Mouse (Mus musculus) lung, embryonic 16.5 days (tissue): ENCODE results near the gene Smim20. TPM values are rescaled to one million over a fixed set of nuclear protein-coding genes. Genes with fewer than 3 reads are reported as not detected.

Source experiments
- ATAC-seq: fragments of 200-750 bp; cut with Nextera tagmentation; 2 replicates; pipeline ENCODE4 v1.8.0; 2017; ENCODE audit warnings: low read depth, mild to moderate bottlenecking, moderate library complexity
- H3K27ac ChIP-seq: fragments of 300-500 bp; sonication (generic); 2 replicates; pipeline ENCODE4 v1.5.1; 2014; ENCODE audit warnings: mild to moderate bottlenecking, control low read depth, low read length
- H3K27me3 ChIP-seq: fragments of 300-500 bp; sonication (generic); 2 replicates; pipeline ENCODE4 v1.6.1; 2014; ENCODE audit warnings: low read depth, low read length, mixed read lengths; ENCODE audit not compliant: control insufficient read depth, insufficient read depth
- H3K36me3 ChIP-seq: fragments of 300-500 bp; sonication (generic); 2 replicates; pipeline ENCODE4 v1.6.1; 2014; ENCODE audit warnings: low read length; ENCODE audit not compliant: control insufficient read depth, insufficient read depth
- H3K4me1 ChIP-seq: fragments of 300-500 bp; sonication (generic); replicated peaks from 2 replicates; pipeline ENCODE4 v1.6.1; 2014; ENCODE audit warnings: low read length, mixed read lengths; ENCODE audit not compliant: control insufficient read depth, insufficient read depth
- H3K4me2 ChIP-seq: fragments of 300-500 bp; sonication (generic); 2 replicates; pipeline ENCODE4 v1.6.1; 2014; ENCODE audit warnings: low read depth, low read length, control low read depth
- H3K4me3 ChIP-seq: fragments of 300-500 bp; sonication (generic); 2 replicates; pipeline ENCODE4 v1.5.1; 2014; ENCODE audit warnings: mild to moderate bottlenecking, low read length, control low read depth
- H3K9ac ChIP-seq: fragments of 300-500 bp; sonication (generic); 2 replicates; pipeline ENCODE4 v1.6.1; 2014; ENCODE audit warnings: low read length, control low read depth
- H3K9me3 ChIP-seq: fragments of 300-500 bp; sonication (generic); 2 replicates; pipeline ENCODE4 v1.6.1; 2016; ENCODE audit warnings: low read length; ENCODE audit not compliant: control insufficient read depth
- WGBS: fragments of 180-500 bp; shearing (Covaris S2); extraction: QIAGEN DNeasy Blood & Tissue Kit; methylation state at CpG from one replicate; pipeline ENCODE4 v1.1.7; 2014; 5-methylcytosine and 5-hydroxymethylcytosine counted together
- polyA plus RNA-seq: library from polyadenylated mRNA; unstranded; fragments of >200 nt; fragmentation: Nextera tagmentation; extraction: Ambion mirVana; gene quantifications from 2 replicates; pipeline ENCODE4 v1.2.1, GENCODE M21; 2015

Smim20 gene
- polyA plus RNA-seq, 1 experiment from 2014 or later: 86.5 TPM

GRCm38 (mm10) chr5:53315829-53316228 lies 48.9 kb downstream of the Smim20 start:
- H3K4me3 ChIP-seq: no peak overlapping the region
- no peak overlapping the region for H3K27ac ChIP-seq
- no peaks in the 10 kb centered on the region for H3K36me3 ChIP-seq
- no peak overlapping the region for H3K9ac ChIP-seq
- H3K27me3 ChIP-seq: no peaks in the 10 kb centered on the region
- 63% methylated on average over 2 of the region's 2 CpGs for WGBS
- ATAC-seq: no peak
- no peak overlapping the region for H3K4me2 ChIP-seq
- H3K9me3 ChIP-seq: no peaks in the 10 kb centered on the region
- no peaks in the 10 kb centered on the region for H3K4me1 ChIP-seq

- Histone ChIP-seq H3K36me3 (no peaks in the 10 kb centered on the region), H3K4me1 (no peaks in the 10 kb centered on the region), H3K27ac (no peak overlapping the region), H3K4me3 (no peak overlapping the region), H3K9me3 (no peaks in the 10 kb centered on the region), H3K27me3 (no peaks in the 10 kb centered on the region), H3K4me2 (no peak overlapping the region), H3K9ac (no peak overlapping the region)
- 61% methylated on average over 3 of the region's 3 CpGs for WGBS
- no peak for ATAC-seq
Measured at GRCm38 (mm10) chr5:53317396-53317795, 50.5 kb downstream of the Smim20 start.

GRCm38 (mm10) chr5:53317885-53318466 lies 51.1 kb downstream of the Smim20 start:
- no peaks in the 10 kb centered on the region for H3K9me3 ChIP-seq
- no peak overlapping the region for H3K4me2 ChIP-seq
- H3K4me3 ChIP-seq: no peak overlapping the region
- no peaks in the 10 kb centered on the region for H3K27me3 ChIP-seq
- no peak overlapping the region for H3K27ac ChIP-seq
- H3K36me3 ChIP-seq: no peaks in the 10 kb centered on the region
- no peak overlapping the region for H3K9ac ChIP-seq
- ATAC-seq: no peak
- 0 out of 2 replicates have a peak, but pooled peaks cover 2% of the 10 kb centered on the region for H3K4me1 ChIP-seq
- 55% methylated on average over 7 of the region's 7 CpGs for WGBS

- WGBS: 58% methylated on average over 3 of the region's 3 CpGs
- Histone ChIP-seq H3K4me1 (0 out of 2 replicates have a peak, but pooled peaks cover 2% of the 10 kb centered on the region), H3K9me3 (no peaks in the 10 kb centered on the region), H3K4me3 (no peak overlapping the region), H3K4me2 (no peak overlapping the region), H3K27me3 (no peaks in the 10 kb centered on the region; the same call in 1 of the 2 replicates), H3K9ac (no peak overlapping the region), H3K36me3 (no peaks in the 10 kb centered on the region), H3K27ac (no peak overlapping the region)
- ATAC-seq: no peak
Measured at GRCm38 (mm10) chr5:53320331-53320730, 53.4 kb downstream of the Smim20 start.

GRCm38 (mm10) chr5:53321901-53322300 lies 55.0 kb downstream of the Smim20 start:
- H3K27me3 ChIP-seq: no peaks in the 10 kb centered on the region; the same call in 1 of the 2 replicates
- H3K4me2 ChIP-seq: no peak overlapping the region
- H3K36me3 ChIP-seq: no peaks in the 10 kb centered on the region
- no peak for ATAC-seq
- H3K4me1 ChIP-seq: 0 out of 2 replicates have a peak, but pooled peaks cover 2% of the 10 kb centered on the region
- WGBS: 89% methylated on average over 9 of the region's 9 CpGs
- no peaks in the 10 kb centered on the region for H3K9me3 ChIP-seq
- H3K27ac ChIP-seq: no peak overlapping the region
- H3K9ac ChIP-seq: no peak overlapping the region
- no peak overlapping the region for H3K4me3 ChIP-seq

- 73% methylated on average over 11 of the region's 11 CpGs for WGBS
- Histone ChIP-seq H3K36me3 (no peaks in the 10 kb centered on the region), H3K27ac (no peak overlapping the region), H3K4me3 (no peak overlapping the region), H3K4me2 (no peak overlapping the region), H3K4me1 (0 out of 2 replicates have a peak, but pooled peaks cover 2% of the 10 kb centered on the region), H3K9me3 (no peaks in the 10 kb centered on the region), H3K9ac (no peak overlapping the region), H3K27me3 (no peaks in the 10 kb centered on the region; the same call in 1 of the 2 replicates)
- no peak for ATAC-seq
Measured at GRCm38 (mm10) chr5:53322471-53322870, 55.6 kb downstream of the Smim20 start.

GRCm38 (mm10) chr5:53323121-53323520 lies 56.2 kb downstream of the Smim20 start:
- WGBS: 36% methylated on average over 7 of the region's 7 CpGs
- H3K4me3 ChIP-seq: no peak overlapping the region
- ATAC-seq: no peak

GRCm38 (mm10) chr5:53324256-53324655 lies 57.4 kb downstream of the Smim20 start:
- no peak for ATAC-seq
- H3K4me2 ChIP-seq: no peak overlapping the region
- H3K27ac ChIP-seq: no peak overlapping the region
- H3K4me1 ChIP-seq: 0 out of 2 replicates have a peak, but pooled peaks cover 2% of the 10 kb centered on the region
- no peaks in the 10 kb centered on the region for H3K9me3 ChIP-seq
- no peak overlapping the region for H3K9ac ChIP-seq
- no peaks in the 10 kb centered on the region; the same call in 1 of the 2 replicates for H3K27me3 ChIP-seq
- WGBS: 73% methylated on average over 3 of the region's 3 CpGs
- H3K4me3 ChIP-seq: no peak overlapping the region
- H3K36me3 ChIP-seq: no peaks in the 10 kb centered on the region

More at GRCm38 (mm10) chr5:53323121-53323520, 56.2 kb downstream of the Smim20 start:
- Histone ChIP-seq H3K36me3 (no peaks in the 10 kb centered on the region), H3K27ac (no peak overlapping the region), H3K27me3 (no peaks in the 10 kb centered on the region; the same call in 1 of the 2 replicates), H3K9ac (no peak overlapping the region), H3K4me2 (no peak overlapping the region), H3K4me1 (0 out of 2 replicates have a peak, but pooled peaks cover 2% of the 10 kb centered on the region), H3K9me3 (no peaks in the 10 kb centered on the region)

- no peak overlapping the region for H3K4me2 ChIP-seq
- WGBS: 66% methylated on average over 6 of the region's 6 CpGs
- H3K27me3 ChIP-seq: no peaks in the 10 kb centered on the region; the same call in 1 of the 2 replicates
- H3K9me3 ChIP-seq: no peaks in the 10 kb centered on the region
- H3K27ac ChIP-seq: no peak overlapping the region
- no peaks in the 10 kb centered on the region for H3K36me3 ChIP-seq
- ATAC-seq: no peak
- H3K4me1 ChIP-seq: 0 out of 2 replicates have a peak, but pooled peaks cover 2% of the 10 kb centered on the region
- no peak overlapping the region for H3K4me3 ChIP-seq
- H3K9ac ChIP-seq: no peak overlapping the region
Measured at GRCm38 (mm10) chr5:53324791-53325190, 57.9 kb downstream of the Smim20 start.
